In the genomic region with DNA sequence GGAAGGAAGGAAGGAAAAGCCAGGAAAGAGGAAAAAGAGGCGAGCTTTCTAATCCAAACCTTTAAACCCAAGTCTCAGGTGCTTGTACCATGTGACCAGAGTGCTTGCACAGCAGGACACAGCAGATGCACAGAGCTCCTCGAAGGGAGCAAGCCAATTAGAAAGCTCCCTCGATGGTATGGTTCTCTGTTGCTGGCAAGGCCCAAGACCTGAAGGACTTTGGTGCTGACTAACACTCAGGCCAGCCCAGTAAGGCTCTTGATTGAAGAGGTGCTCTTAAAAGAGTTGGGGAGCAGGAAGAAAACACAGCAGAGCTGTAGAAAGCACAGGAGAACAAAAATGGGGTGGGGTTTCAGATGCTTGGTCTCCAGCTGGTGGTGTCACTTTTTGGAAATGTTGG, we compare ENCODE assay signal across 26 mouse cellular contexts. TPM values are rescaled to one million over a fixed set of nuclear protein-coding genes. Genes with fewer than 3 reads are reported as not detected.
"Had no signal": no experiment of that assay in that cellular context is flagged by ENCODE, and none has a peak within 500 bp of the region (broad histone marks: within the 10 kb centered on the region; RNA-seq: fewer than 3 reads in every experiment).

No protein-coding gene starts in this region.

- H3K4me3 ChIP-seq: kidney, embryonic 15.5 days; left cerebral cortex, adult 2 months; neural tube, embryonic 13.5 days; stomach, embryonic 15.5 days had no signal

- H3K27ac ChIP-seq: kidney, embryonic 15.5 days; left cerebral cortex, adult 2 months; liver, embryonic 14.5 days; neural tube, embryonic 13.5 days; stomach, embryonic 15.5 days had no signal

- H3K27me3 ChIP-seq: kidney, embryonic 15.5 days; neural tube, embryonic 13.5 days had no signal

- H3K4me1 ChIP-seq: kidney, embryonic 15.5 days; stomach, embryonic 15.5 days had no signal

- H3K36me3 ChIP-seq: kidney, embryonic 15.5 days; neural tube, embryonic 13.5 days; stomach, embryonic 15.5 days had no signal

- H3K9me3 ChIP-seq: kidney, embryonic 15.5 days; neural tube, embryonic 13.5 days; stomach, embryonic 15.5 days had no signal

- H3K4me2 ChIP-seq: kidney, embryonic 15.5 days; midbrain, embryonic 11.5 days; neural tube, embryonic 13.5 days; stomach, embryonic 15.5 days had no signal

- ATAC-seq: intestine, postnatal 0 days; liver, postnatal 0 days had no signal

- DNase-seq: kidney, adult 2 months; kidney, postnatal 10 days; kidney, postnatal 36 days; layer of hippocampus, postnatal 36 days; liver, postnatal 0 days; midbrain, embryonic 14.5 days; right cerebral cortex, postnatal 14 days; right cerebral cortex, postnatal 4 days; spleen, adult 18-20 months; thymus, postnatal 25 days had no signal

- H3K9ac ChIP-seq: kidney, embryonic 15.5 days; liver, embryonic 14.5 days; liver, postnatal 0 days; neural tube, embryonic 13.5 days; stomach, embryonic 15.5 days had no signal

RNA-seq across cellular contexts. Expression of gene Fgf8, which starts 34.0 kb away (rescaled TPM):
- total RNA-seq: layer of hippocampus, adult 8-10 months; layer of hippocampus, postnatal 10 days; layer of hippocampus, postnatal 36 days; left cerebral cortex, adult 2 months; left cerebral cortex, postnatal 10 days; left cerebral cortex, postnatal 36 days; liver, adult 2 months; megakaryocyte progenitor cell, adult 5-6 weeks; megakaryocyte-erythroid progenitor cell, adult 5-6 weeks had no signal
- polyA plus RNA-seq: intestine, embryonic 14.5 days; intestine, postnatal 0 days; kidney, adult 2 months; liver, adult 2 months; liver, postnatal 0 days; midbrain, postnatal 0 days; neural tube, embryonic 13.5 days; stomach, embryonic 15.5 days had no signal
